Mouse (Mus musculus): ENCODE results near the gene Dennd1a. TPM values are rescaled to one million over a fixed set of nuclear protein-coding genes. Genes with fewer than 3 reads are reported as not detected.

Dennd1a gene
- total RNA-seq, 2 experiments from 2014 or later = 72.2 to 73.0 TPM

- intact Hi-C loops (cut with DNase I) = no loop called here
- DNase-seq (ENCODE audit: extremely low spot score in 1 of 2, low spot score in 2 of 2) = no peak
These were observed 28.1 kb downstream of the Dennd1a start for GRCm38 (mm10) chr2:38259052-38259451.

DNA sequence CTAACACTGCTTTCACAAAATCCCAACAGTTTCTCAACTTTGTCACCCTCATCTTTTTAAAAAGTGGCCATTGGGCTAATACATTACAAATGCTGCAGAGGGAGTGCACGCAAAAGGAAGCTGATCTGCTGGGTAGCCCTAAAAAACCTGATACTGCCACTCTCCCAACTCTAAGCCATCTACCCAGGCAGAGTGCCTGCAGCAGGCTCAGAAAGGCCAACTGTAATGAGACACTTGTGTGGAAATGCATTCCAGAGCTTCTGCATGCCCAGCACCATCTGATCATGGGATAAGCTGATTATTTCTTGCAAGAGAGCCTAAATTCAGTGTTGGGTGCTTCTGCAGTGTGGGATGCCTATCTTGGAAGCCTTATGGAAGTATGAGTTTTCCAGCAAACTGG, 49.6 kb downstream of the Dennd1a start:
- intact Hi-C loops (cut with DNase I) = no loop called here
- DNase-seq (ENCODE audit: extremely low spot score in 1 of 2, low spot score in 2 of 2) = no peak

DNA sequence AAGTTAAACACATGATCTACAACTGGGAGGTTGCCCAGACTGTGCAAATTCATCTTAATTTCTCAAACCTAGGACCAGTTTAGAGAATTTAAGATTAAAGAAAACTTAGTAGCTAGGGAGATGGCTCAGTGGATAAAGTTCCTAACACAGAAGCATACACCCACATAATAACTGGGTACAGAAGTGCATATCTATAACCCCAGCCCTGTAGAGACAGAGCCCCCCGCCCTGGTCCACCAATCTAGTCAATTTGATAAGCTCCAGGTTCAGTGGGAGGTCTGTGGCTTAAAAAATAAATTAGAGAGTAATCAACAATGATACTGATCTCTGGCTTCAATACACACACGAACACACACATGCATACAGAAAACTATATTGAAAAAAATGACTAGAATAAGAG, 51.6 kb downstream of the Dennd1a start:
- intact Hi-C loops (cut with DNase I) = no loop called here

GRCm38 (mm10) chr2:38229882-38230281, 57.3 kb downstream of the Dennd1a start:
- no peak for DNase-seq (ENCODE audit: extremely low spot score in 1 of 2, low spot score in 2 of 2)
- intact Hi-C loops (cut with DNase I) = no loop called here

More for the DNA sequence above, 51.6 kb downstream of the Dennd1a start:
- DNase-seq (ENCODE audit: extremely low spot score in 1 of 2, low spot score in 2 of 2) = no peak

DNA sequence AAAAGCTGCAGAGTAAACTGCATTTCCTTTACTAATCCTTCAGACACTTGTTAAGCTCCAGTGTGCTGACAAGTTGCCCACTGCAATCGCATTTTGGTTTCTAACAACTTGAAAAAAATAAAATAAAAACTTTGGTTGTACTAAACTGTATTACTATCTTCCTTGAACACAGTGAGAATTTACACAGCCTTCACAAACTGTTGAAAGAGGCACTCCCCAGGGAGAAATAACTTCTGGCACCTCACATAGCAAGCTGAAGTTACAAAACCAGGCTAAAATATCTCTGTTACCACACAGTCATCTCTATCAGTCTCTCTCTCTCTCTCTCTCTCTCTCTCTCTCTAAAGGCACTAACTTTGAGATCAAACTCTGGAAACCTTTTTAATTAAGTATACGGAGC, 63.4 kb downstream of the Dennd1a start:
- intact Hi-C loops (cut with DNase I) = no loop called here
- no peak for DNase-seq (ENCODE audit: extremely low spot score in 1 of 2, low spot score in 2 of 2)

- intact Hi-C loops (cut with DNase I) = no loop called here
These were observed 65.7 kb downstream of the Dennd1a start for GRCm38 (mm10) chr2:38221461-38221860.

GRCm38 (mm10) chr2:38220687-38221435, 66.3 kb downstream of the Dennd1a start:
- intact Hi-C loops (cut with DNase I) = no loop called here
- DNase-seq (ENCODE audit: extremely low spot score in 1 of 2, low spot score in 2 of 2) = no peak

More at GRCm38 (mm10) chr2:38221461-38221860, 65.7 kb downstream of the Dennd1a start:
- no peak for DNase-seq (ENCODE audit: extremely low spot score in 1 of 2, low spot score in 2 of 2)

DNA sequence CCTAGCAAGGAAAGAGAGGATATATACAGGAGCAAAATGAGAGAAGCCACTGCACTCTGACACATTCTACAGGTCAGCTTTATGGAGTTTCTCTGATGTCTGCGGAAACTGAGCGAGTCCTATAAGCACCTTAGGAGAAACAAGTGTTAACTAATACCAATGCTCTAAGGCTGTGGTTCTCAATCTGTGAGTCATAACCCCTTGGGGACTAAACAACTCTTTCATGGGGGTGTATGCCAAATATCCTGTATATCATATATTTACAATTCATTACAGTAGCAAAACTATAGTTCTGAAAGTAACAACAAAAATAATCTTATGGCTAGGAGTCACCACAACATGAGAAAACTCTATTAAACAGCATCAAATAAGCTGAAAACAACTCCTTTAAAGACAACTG, 67.5 kb downstream of the Dennd1a start:
- intact Hi-C loops (cut with DNase I) = no loop called here
- DNase-seq (ENCODE audit: extremely low spot score in 1 of 2, low spot score in 2 of 2) = no peak

DNA sequence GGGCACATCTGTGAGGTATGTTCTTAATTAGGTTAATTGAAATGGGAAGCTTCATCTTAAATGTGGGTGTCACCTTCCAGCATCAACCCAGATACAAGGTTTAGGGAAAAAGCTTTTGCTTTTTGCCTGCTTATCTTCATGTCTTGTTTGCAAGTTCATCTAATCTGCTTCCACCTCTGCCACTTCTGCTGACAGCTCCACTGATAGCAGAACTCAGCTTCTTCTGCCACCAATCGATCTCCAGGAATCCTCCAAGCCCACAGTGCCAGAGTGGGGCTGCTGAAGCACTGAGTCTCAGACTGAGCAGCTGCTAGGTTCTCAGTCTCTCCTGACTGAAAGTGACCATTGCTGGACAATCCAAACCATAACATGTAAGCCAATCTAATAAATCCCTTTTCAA, 74.1 kb downstream of the Dennd1a start:
- DNase-seq (ENCODE audit: extremely low spot score in 1 of 2, low spot score in 2 of 2) = no peak
- intact Hi-C loops (cut with DNase I) = no loop called here

DNA sequence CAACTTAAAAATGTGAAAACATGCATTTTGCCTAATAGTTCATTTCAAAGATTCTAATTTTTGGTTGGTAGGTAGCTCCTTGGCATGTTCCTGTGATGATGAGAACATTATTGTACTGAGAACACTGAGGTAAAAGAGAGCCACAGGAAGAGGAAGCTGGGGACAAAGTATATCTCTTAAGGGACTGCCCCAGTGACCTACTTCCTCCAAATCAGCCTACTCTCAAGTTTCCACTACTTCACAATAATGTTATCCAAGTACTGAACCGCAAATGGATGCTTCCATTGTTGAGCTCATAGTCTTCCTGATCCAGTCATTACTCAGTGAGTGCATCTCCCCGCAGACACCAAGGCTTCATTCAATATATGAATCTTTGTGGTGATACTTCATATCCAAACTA, 75.8 kb downstream of the Dennd1a start:
- DNase-seq (ENCODE audit: extremely low spot score in 1 of 2, low spot score in 2 of 2) = no peak
- intact Hi-C loops (cut with DNase I) = no loop called here

GRCm38 (mm10) chr2:38207752-38208151, 79.4 kb downstream of the Dennd1a start:
- DNase-seq (ENCODE audit: extremely low spot score in 1 of 2, low spot score in 2 of 2) = no peak
- intact Hi-C loops (cut with DNase I) = no loop called here

DNA sequence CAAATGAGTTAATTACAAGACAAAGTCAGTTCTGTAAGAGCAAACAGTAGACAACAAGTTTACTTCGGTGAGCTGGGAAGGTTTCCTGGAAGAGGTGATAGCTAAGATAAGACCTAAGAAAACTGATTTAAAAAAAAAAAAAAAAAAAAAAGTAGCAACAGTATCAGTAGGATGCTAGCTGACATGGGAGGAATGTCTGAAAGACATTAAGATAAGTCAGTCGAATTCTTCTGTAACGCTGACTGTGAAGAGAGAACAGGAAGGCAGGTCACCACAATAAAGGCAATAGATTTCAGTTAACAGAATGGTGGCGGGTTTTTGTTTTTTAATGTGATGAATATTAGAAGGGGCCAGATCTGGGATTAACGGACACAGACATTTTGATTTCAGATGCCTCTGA, 81.9 kb downstream of the Dennd1a start:
- intact Hi-C loops (cut with DNase I) = no loop called here
- DNase-seq (ENCODE audit: extremely low spot score in 1 of 2, low spot score in 2 of 2) = no peak

GRCm38 (mm10) chr2:38204696-38205095, 82.5 kb downstream of the Dennd1a start:
- no peak for DNase-seq (ENCODE audit: extremely low spot score in 1 of 2, low spot score in 2 of 2)
- intact Hi-C loops (cut with DNase I) = no loop called here

DNA sequence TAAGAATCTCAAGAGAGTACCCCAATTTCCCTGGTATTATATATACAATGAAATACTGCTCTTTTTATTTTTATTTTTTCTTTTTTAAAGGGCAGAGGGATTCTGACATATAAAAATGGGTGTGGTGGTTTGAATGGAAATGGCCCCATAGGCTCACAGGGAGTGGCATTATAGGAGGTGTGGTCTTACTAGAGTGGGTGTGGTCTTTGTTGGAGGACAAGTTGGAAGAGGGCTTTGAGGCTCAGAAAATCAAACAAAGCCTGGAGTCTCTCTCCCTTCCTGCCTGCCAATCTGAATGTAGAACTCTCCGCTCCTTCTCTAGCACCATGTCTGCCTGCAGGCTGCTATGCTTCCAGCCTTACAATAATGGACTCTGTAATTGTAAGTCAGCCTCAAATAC, 89.1 kb downstream of the Dennd1a start:
- no peak for DNase-seq (ENCODE audit: extremely low spot score in 1 of 2, low spot score in 2 of 2)
- intact Hi-C loops (cut with DNase I) = no loop called here

DNA sequence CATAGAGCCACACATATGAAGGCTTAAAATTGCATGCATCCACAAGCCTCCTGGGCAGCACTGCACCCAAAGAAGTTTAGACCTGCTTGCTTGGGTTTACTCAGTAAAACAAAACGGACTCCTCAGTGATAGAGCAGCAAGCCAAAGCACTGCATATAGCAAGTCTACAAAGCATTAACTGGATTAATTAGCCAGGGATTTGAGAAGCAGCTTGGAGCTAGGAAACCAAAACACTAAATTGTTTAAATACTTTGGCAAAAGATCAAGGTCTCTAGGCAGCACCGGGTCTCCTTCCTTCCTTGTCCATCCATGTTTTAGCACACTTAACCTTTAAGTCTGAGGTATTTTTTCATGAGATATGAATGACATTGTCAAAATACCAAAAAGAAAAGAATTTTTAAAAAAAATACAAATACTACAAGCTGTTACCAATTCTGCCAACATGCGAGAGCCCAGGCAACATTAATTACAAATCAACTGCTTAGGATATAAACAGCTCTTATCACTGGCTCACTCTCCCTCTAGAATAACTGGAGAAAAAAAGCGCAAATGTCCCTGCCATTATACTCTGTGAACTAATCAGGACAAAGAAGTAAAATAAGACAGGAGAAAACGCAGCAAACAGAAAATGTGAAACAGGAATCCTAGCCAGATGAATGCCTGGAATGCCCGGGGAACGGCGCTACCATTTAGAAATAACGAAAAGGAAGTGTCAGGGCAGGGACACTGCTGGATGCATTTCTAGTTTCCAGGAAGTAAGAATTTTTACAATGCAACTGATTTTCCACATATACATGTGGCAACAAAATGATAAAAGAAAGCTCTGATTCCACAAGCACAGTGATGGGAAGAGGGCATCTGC, 90.8 kb downstream of the Dennd1a start:
- no peak for DNase-seq (ENCODE audit: extremely low spot score in 1 of 2, low spot score in 2 of 2)
- intact Hi-C loops (cut with DNase I) = no loop called here

DNA sequence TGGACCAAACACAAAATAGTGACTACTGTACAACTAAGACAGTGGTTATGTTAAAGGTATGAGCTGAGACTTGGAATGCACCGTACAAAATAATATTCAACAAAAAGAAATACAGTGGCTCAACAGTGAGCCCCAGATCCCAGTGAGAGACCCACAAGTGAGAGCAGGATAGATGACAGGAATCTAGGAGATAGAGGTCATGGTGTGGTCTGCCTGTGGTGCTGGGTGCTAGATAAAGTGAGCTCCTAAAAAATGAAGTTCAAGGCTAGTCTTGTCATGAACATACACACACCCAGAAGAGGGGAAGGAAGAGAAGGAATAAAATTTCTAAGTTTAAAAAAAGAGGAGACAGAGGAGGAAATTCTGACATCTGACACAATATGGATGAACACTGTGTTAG, 95.2 kb downstream of the Dennd1a start:
- intact Hi-C loops (cut with DNase I) = no loop called here
- no peak for DNase-seq (ENCODE audit: extremely low spot score in 1 of 2, low spot score in 2 of 2)

- intact Hi-C loops (cut with DNase I) = no loop called here
These were observed 95.6 kb downstream of the Dennd1a start for GRCm38 (mm10) chr2:38191601-38192000.

GRCm38 (mm10) chr2:38186438-38186837, 100.8 kb downstream of the Dennd1a start:
- no peak for DNase-seq (ENCODE audit: extremely low spot score in 1 of 2, low spot score in 2 of 2)
- intact Hi-C loops (cut with DNase I) = no loop called here

More at GRCm38 (mm10) chr2:38191601-38192000, 95.6 kb downstream of the Dennd1a start:
- no peak for DNase-seq (ENCODE audit: extremely low spot score in 1 of 2, low spot score in 2 of 2)

DNA sequence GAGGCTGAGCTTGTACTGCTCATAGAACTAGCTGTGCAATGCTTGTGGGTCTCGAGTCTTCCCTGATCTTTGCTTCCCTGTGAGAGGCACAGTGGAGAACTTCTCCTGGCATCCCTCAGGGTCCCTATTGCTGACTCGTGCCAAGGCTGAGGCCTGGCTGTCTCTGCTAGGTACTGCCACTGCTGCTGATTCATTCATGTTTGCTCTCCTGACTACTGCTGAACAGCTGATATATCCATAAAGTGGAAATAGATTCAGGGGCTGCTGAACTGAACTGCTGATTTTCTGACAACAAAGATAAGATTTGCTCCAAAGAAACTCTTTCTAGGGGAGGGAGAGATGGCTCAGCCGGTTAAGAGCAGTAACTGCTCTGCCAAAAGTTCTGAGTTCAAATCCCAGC, 102.2 kb downstream of the Dennd1a start:
- no peak for DNase-seq (ENCODE audit: extremely low spot score in 1 of 2, low spot score in 2 of 2)
- intact Hi-C loops (cut with DNase I) = no loop called here

DNA sequence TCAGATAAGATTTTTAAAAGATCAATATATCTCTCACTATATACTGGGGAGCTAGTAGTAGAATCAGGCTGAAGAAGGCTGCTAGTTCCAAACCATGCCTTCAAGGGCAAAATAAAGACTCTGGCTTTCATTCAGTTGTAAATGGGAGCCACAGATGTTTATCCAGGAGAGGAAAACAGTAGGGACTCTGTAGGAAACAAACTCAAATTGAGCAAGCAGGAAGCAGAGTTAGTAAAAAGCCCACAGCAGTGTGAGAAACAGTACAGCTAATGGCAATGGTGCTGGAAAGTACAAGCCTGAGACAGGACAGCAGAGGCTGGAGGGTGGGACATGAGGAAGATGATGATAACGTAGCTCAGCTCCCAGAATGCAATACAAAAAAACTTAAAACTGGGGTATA, 103.3 kb downstream of the Dennd1a start:
- no peak for DNase-seq (ENCODE audit: extremely low spot score in 1 of 2, low spot score in 2 of 2)
- intact Hi-C loops (cut with DNase I) = no loop called here

All from left cerebral cortex, postnatal 10 days (tissue).